Mouse (Mus musculus): ENCODE data around the gene Ube2n.

DNA sequence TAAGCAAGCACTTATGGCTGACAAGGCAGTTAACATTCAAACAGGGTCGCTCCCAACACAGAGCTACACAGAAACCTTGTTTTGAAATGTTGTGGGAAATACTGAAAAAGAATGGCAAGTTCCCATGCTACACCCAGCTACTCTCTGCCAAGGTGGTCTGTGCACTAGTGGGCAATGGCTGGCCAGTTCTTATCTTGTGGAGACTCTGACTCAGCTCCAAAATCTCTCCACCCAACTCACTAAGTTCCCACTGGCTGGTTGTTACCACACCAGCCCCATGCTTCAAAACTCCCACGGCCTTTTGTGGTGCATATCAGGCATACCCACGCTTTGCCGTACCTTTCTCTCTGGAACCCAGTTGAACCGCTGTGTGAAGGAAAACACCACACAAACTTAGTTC lies 18.0 kb downstream of the Ube2n start:
- TF ChIP-seq CTCF (IDR thresholded peaks at IDR 0.05; ENCODE audit: low read depth, low read length) (no peak), EP300 (IDR thresholded peaks at IDR 0.05; ENCODE audit: insufficient read depth, low read depth, low read length) (no peak), POLR2A (IDR thresholded peaks at IDR 0.05; ENCODE audit: insufficient read depth, low read length) (no peak)

All from ES-Bruce4 (cell line).